In the genomic region with DNA sequence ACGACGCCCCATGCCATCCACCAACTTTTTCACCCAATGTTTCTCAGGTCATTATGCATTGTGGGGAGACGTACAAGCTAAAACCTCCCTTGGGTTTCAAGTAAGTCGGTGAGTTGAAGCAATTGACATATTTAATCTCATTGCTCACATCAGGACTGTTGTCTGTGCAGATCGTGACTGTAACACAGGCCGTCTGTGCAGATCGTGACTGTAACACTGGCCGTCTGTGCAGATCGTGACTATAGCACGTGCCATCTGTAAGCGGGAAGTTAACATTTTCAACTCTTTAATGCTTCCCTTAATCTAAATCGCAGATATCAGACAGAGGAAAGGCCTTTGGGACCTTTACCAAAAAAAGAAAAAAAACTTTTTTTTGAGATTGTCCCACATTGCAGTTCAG, we compare ENCODE assay signal across 1 mouse cellular context.
TF ChIP-seq lines count a peak whose summit lies in the region.

No protein-coding gene starts in this region.

TF ChIP-seq in MEL, 35 proteins besides CTCF, POLR2A, EP300 and RAD21 (continued from another document):
- TF ChIP-seq SMC3 (IDR thresholded peaks at IDR 0.05; ENCODE audit: low read depth, low read length) = no peak
